Mouse (Mus musculus): ENCODE data around the gene Fbxl3. TPM values are rescaled to one million over a fixed set of nuclear protein-coding genes. Genes with fewer than 3 reads are reported as not detected.

Gene Fbxl3
- total RNA-seq (2021): 100 to 1,000 TPM in 1 of 2 experiments, 10 to 100 TPM in 1; 96.2 to 100 TPM

DNA sequence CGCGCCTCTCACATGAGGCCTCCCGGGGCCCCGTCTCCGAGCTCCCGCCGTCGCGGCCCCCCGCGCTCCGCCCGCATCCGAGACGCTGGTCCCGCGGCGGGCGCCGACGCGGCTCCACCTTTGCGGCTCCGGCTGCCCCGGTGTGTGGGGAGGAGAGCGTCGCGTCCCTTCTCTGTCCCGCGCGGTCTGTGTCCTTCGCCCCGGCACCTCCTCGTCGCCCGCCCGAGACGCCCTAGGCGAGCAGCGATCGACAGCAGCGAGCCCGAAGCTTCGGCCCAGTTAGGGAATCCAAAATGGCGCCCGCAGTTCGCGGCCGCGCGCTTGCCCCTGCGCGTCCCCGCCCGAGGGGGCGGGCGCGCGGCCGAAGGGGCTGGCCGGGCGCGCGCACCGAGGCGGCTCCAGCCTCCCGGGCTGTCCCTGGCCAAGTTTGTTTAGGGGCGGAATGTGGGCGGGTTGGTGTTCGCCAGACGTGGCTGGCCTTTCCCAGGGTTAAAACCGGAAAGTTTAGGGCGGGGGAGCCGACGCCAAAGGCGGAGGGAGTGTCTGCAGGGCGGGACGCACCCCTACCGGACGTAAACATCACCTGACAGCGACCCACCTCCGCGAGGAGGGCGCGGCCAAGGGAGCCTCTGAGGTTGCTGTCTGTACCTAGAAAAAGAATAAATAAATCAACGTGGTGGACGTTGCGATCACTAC, at the start of gene Fbxl3:
Gene Fbxl3, minus strand, starts transcription at position 329 of the 696 bp plus-strand sequence.
- DNase-seq: peak; percentile 78 to 82

DNA sequence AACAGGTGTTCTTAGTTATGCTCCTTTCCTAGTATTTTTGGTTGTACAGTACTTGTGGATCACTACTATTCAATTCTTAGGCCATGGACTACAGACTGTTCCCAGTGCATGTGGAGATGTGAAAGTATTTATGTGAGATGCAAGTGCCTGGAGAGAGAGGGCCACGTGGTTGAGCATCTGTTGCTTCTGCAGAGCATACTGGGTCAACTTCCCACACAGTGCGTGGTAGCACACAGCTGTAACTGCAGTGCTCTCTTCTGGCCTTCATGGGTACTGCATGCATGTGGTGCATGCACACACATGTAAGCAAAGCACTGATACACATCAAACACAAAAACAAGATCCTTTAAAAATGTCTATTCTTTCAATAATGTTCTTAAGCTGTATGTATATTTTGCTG, 32.6 kb upstream of the Fbxl3 start:
- peak in 1 of 2 experiments; percentile 19 for DNase-seq

DNA sequence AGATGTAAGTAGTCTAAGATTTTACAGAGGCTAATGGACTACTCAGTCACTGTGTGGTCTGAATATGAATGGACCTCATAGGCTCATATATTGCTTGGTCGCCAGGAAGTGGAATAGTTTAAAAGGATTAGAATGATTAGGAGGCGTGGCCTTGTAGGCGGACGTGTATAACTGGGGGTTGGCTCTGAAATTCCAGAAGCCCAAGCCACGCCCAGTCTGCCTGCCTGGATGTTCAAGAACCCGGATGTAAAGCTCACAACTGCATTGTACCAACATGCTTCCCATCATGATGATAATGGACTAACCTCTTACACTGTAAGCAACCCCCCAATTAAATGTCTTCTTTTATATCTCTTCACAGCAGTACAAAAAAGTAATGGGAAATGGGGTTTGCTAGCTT, 26.4 kb upstream of the Fbxl3 start:
- no peak for DNase-seq

DNA sequence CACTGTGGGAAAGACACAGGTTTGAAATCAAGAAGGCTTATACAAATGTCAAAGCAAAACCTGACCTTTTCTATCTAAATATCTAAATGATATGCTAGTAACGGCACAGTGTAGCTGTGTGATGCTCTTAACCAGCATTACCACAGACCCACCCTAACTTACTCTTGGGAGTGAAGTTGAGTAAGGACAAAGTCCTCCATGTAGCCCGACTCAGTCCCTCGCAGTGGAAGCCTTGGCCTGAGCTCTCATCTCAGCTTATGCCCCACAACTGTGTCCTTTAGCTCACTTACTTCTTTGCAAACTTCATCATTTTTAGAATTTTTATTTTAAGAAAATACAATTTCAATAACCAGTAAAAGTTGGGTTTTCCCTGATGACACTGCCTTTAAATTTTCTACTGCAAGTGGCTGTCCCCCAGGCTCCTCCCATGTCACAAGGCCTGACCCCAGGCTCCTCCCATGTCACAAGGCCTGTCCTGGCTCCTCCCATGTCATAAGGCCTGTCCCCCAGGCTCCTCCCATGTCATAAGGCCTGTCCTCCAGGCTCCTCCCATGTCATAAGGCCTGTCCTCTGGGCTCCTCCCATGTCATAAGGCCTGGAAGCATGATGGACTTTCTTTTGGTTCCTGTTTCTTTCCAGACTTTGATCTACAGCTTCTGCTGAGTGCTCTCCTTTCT, 15.8 kb upstream of the Fbxl3 start:
- no peak for DNase-seq

DNA sequence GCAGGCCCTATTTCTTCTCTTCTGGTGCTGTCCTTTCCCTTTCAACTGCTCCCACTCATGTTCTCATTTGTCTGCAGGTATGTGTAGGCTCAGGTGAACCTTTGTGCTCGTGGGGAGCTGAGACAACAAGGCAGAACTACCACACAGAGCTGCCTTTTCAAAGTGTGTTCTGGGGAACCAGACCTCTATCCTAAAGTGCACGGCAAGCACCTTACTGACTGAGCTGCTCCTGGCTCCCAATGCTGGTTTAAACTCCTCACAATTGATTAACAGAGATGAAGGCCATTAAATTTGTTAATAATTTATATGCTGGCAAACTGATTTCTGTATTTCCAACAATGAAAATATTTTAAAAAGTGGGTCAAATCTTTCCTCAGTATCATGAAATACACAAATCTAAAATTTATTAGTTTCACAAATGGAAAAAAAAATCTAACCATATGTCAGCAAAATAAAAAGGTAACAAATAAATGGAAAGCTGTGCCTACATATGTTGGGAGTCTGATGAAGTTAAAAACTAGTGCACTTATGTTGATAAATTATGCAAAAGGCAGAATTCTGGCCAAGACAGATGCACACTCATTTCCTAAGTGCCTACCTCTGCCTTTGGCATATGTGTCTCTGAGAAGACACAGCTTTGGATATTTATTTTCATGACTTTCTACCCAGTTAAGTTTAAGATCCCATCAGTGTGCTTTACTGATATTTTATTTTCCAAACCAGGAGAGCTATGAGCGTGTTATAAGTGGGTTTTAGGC, 13.4 kb upstream of the Fbxl3 start:
- no peak for DNase-seq

DNA sequence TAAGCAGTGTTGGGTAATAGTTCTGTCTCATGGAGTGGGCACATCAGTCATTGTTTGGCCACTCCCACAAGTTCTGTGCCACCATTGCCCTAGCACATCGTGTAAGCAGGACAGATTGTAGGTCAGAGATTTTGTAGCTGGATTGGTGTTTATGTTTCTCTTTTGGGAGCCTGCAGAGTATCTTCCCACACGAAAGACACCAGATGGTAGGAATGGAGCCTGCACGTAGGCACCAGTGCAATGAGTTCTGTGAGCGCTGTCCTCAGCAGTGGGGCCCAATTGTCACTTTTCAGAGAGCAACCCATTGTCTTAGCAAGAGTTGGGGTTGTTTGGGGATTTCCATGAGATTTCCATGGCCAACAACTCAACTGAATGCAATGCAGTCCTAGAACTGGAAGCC, 10.6 kb upstream of the Fbxl3 start:
- peak; percentile 40 to 55 for DNase-seq

DNA sequence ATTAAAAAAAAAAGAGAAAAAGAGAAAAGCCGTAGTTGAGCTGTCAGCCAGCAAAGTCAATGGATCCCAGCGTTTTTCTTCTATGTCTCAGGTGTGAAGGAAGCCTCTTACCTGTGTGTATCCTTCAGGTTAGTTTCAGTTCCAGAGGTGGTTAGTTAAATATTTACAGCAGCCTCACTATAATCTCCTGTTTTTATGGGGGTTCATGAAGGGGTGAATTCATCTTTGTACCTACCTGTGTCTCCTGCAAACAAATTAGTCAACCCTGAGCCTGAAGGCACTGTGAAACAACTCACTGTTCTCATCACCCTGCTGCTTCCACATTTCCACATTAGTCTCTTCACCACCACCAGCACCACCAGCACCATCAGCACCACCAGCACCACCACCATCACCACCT, 6.9 kb upstream of the Fbxl3 start:
- DNase-seq: no peak

DNA sequence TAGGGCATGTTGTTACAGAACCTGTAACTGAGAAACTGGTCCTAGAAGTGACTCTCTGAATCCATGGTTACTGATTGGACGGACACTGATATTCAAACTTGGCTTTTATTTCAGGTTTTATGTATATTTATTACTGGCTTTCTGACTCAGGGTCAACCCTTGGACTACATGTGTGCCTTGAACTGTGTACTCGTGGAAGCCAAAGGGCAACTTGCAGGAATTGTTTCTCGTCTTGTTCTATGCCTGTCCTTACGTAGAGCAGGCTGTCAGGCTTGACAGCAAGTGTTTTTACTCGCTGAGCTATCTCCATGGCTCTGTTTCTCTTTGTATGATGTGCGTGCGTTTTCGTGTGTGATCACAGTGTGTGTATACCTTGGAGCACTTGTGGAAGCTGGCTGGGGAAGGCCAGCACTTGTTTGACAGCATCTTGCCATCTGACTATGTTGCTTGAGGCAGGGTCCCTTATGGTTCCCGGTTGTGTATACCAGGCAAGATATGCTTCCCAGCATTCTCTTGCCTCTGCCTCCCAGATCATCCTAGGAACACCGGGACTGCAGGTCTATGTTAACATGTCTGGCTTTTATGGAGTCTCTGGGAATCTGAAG, 3.5 kb upstream of the Fbxl3 start:
- DNase-seq: no peak

DNA sequence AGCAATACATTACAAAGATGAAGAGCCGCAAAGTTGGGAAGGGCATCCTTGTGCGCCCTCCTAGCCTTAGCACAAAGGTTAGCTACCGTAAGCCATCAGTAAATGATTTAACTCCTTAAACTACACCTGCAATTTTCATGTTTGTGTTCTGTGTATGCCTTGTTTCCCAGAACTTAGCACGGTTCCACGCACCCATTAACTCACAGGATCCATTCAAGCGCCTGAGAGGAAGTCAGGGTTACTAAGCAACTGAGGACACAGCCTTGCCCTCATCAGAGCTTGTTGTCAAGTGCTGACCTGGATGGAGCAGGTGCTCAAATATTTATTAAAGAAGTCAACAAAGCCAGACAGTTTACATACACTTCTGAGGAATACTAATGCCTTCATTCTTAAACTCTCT, 2.9 kb upstream of the Fbxl3 start:
- DNase-seq: no peak

DNA sequence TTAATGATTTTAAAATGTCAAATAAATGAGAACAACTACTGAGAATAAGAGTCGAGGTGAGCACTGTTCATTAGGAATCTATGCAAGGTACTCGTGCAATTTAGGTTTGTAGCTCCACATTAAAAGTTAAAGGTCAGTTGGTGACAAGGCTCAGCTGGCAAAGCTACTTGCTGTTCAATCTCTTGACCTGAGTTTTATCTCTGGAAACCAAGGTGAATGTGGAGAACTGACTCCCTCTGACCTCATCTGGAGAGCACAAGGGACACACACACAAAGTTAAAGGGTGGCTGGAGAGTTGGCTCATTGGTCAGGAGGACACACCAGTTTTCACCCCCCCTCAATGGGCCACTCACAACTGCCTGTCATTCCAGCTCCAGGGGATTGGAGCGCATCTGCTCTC, 1.8 kb upstream of the Fbxl3 start:
- no peak for DNase-seq

DNA sequence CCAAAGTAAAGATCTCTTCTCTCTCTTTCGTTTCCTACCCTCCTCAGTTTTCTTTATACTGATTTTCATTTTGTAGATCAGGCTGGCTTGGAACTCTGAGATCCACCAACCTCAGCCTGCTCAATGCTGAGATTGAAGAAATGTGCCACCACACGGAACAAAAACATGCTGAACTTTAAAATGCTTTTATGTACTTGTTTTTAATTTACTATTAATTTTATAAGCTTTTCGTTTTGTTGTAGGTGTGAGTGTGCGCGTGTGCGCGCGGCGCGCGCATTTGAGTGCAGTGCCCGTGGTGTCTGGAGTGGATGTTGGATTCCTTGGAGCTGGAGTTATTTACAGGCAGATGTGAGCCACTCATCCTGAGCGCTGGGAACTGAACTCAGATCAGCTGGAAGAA, 930 bp upstream of the Fbxl3 start:
- no peak for DNase-seq

DNA sequence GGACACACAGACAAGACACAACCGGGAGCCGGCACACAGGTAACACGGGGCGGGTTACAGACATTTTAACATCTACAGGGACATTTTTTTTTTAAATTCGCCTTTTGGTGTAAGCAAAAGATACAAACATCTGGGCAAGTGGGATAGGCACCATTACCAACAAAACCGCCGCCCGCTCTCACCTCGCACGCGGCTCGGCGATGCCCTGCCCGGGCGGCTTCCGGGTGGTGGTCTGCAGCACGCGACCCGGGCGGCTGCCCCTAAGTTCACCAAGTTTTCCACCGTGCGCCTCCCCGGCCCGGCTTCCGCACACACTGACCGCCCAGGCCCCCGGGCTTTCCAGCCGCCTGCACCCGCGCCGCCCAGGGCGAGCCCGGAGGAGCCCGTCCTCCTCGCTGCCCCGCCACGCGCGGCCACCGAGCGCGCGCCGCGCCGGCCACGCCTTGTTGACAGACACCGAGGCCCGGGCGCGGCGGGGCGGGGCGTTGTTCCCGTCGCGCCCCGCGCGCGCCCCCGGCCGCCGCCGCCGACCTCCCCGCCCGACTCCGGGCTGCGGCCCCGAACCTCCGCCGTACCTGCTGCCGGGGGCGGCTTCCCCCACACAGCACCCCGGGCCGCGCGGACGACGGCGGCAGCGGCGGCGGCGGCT, 655 bp downstream of the Fbxl3 start:
- peak; percentile 72 to 75 for DNase-seq

DNA sequence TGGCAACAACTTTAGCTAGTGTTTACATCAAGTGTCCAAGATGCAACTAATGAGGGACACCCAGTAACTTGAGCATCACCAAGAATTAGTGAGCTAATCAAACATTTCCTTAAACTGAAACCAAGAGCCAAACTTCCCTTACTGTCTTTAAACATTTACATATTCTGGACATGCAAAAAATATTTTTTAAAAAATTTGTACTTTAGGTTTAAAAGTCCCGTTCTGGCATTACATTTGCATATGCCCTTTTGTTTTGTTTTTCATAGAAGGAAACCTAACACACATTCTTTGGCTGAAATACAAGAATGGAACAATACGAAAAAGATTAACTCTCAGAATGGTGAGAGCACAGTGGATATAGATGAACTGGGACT, 1.2 kb downstream of the Fbxl3 start:
- no peak for DNase-seq

DNA sequence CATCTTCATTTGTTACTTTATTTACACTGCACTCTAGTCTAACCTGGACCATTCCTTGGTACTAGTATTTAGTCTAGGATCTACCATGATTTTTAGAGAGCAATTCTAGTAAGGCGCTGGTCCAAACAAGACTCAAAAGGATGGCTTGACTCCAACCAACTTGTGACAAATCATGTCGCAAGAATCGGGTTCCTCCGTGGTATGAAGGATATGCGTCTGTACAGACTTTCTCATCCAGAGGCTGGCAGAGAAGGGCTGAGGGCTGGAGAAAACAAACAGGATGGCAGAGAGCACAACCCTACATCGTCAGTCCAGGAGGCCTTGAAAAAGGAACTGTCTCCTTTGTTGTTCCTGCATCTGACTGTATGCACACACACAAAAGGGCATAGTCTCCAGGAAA, 2.7 kb downstream of the Fbxl3 start:
- DNase-seq: no peak

DNA sequence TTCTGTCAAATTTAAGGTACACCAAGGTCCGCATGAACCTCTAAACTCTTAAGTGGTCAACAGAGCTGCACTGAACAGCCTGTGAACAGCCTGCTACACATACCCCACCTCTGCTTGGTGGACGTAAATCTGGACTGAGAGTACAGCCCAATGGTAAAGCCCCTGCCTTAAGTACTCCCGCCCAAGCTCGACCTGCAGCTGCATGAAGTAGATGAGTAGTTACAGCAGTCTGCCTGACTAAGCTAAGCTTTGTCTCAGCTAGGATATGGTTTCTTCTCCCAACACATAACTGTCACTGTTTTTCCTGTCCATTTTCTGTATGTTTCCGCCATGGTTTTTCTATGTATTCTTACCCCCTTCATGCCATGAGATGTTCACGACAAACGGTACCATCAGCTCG, 3.5 kb downstream of the Fbxl3 start:
- DNase-seq: no peak

DNA sequence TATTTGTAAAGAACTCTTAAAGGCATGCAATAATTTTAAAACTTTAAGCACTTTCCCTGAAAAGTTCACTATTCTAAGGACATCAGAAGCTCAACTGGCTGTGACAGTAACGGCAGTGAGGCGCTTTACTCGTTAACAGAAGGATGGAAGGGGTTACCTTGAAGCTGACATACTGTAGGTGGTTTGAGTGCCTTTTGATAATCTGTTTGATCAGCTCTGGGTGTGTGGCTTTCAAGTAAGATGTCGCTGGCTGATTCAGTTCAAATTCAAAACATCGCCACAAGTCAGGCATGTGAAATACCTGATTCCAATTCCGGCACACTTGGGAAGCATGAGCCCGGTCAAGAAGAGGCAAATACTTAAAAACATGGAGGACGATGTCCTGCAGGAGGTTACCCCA, 4.3 kb downstream of the Fbxl3 start:
- DNase-seq: no peak

DNA sequence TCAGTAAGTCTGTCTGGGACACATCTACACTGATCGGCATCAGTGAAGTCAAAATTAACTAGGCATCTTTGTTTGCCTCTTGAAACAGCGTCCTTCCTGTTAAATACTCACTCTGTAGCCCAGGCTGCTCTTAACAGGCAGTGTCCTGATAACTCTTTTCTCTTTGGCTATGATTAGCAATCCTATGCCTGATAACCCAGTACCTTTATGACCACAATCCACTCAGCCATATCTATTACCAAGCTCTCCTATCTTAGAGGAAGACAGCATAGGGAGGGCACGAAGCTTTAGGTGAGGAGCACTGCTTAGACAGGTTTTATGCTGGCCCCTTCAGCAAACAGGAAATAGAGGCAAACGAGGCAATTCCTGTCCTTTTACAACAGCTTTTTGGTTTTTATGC, 5.7 kb downstream of the Fbxl3 start:
- no peak for DNase-seq

DNA sequence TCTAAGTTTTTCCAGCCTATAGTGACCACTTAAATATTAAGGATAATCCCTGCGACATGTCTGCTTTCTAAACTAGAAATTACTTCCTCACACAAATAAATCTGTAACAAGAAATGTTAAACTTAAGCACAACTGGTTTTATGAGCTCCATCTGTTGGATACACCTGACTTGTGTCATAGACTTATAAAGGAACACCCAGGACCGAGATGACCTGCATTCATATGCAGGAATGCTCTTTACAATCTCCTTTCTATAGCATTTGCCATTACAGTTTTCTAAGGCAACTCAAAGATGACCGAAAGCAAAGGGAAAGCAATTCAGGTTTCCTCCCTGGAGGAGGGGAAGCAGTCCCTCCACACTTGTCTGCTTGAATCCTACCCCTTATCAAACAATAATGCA, 6.1 kb downstream of the Fbxl3 start:
- no peak for DNase-seq

DNA sequence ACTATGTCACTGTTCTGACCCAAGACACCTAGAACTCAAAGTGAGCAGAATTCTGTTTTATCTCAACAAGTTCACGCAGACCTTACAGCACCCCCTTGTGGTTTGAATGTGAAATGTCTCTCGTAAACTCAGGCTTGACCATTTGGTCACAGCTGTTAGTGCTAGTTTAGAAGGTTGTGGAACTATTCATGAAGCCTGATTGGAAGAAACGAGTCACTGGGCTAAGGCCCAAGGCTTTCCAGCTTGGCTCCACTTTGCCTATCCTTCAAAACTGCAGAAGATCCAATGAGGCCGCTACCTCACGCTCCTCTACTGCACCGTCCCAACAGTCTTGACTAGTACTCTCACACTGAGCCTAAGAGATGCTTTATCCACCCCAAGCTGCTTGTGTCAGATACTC, 10.7 kb downstream of the Fbxl3 start:
- no peak for DNase-seq

DNA sequence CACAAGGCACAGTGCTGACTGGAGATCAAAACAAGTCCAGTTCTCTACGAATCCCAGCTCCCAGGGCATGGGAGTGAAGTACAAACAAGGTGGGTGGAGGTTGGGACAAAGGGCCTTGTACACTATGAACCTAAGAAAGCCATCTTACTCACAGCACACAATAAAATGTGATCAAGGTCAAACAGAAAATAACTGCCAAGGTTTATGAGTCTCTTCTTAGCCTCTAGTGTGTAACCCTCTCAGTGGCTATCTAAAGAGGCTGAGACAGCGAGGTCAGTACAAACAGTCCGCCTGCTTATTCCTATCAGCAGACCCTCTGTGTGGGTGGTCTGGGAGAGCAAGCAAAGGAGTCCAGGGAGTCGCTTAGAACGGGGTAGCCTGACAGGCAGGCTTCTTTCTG, 11.5 kb downstream of the Fbxl3 start:
- no peak for DNase-seq

DNA sequence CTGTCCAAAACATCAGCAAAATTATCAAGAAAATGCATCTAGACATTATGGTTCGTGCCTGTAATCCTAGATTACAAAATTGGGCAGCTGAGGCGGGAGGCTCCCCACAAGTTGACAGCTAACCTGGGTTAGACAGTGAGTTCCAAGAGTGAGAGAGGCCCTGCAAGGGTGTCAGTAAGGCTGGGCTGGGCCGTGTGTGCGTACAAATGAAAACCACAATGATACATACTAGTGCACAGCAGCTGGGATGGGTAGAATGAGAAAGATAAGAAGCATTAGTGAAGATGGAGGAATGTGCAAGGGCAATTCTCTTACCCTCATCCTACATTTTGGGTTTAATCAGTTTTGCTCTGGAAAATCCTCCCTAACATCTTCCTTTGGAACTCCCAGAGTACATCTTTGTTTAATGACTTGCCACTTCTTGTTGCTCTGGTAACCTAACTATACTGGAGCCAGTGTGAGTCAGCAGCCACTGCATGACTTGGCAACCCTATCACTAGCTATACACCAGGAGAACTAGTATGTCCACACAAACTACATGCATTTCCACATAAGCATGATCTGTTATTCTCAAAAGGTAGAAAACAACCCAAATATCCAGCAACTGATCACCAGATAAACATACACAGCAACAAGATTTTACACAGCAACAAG, 12.6 kb downstream of the Fbxl3 start:
- DNase-seq: no peak

DNA sequence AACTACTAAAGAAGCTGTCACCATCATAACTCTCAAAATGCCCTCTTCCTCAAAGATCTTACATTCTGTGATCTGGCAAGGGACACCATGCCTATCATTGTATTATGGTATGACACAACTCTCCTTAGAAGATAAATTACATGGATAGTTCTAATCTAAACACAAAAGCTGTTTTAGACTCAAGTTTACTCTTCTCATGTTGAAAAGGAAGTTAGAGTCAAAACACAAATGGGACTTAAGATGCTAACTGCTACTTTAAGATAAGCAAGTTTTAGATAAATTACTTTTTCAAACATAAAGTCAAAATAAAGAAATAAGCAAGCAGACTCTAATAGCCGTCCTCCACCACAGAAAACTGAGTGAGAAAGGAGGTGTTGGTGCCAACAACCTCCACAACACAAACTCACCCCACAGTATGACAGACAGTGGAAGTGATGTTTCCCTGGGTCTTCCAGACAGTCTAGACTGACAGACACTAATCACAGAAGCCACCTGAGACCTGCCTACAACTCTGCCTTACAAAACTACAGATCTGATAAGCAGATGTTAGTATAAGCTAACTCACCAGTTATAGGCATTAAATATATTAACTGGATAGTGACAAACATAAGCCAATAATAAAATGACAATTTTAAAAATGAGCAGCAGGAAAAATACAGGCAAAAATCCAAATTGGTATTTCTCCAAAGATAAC, 13.4 kb downstream of the Fbxl3 start:
- DNase-seq: no peak
